Mouse (Mus musculus): Measurements from ENCODE around the gene Phactr2. TPM values are rescaled to one million over a fixed set of nuclear protein-coding genes. Genes with fewer than 3 reads are reported as not detected.
"Not testable (repeated sequence)": the region's sequence is repeated elsewhere in the genome, so short reads cannot be mapped to it uniquely, and the experiment has no call there.

Phactr2 gene
- total RNA-seq, 4 experiments from 2014 or later: 26.8 to 35.3 (median 31.0) TPM

DNA sequence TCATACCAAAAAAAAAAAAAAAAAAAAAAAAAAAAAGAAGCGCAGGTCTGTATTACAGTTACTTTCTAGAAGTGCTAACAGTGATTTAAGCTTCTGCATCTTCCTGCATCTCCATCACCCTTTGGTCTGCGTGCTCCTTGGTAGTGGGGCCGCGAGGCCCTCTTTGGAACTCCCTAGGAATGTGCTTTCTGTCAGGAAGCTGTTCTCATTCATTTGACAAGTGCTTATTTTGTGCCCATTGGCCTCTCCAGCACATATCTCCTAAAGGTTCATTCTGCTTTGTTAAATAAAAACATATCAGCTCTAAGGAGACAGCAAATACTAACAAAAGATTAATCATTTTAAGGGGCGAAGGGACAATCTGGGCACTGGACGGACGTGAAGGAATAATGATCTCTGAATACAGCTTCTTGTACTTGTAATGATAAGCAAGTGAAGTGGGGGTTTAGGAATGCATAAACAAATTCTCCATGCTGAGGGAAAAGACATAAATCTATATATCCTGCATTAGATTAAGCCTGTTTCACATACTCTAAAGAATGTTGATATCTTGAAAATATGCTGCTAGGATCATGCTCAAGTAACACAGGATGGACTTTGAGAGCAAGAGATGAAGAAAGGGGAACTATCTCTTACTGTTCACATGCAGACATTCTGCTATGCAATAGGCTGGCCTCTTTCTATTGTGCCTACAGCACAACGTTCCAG, 264.1 kb downstream of the Phactr2 start:
- no peak for DNase-seq

DNA sequence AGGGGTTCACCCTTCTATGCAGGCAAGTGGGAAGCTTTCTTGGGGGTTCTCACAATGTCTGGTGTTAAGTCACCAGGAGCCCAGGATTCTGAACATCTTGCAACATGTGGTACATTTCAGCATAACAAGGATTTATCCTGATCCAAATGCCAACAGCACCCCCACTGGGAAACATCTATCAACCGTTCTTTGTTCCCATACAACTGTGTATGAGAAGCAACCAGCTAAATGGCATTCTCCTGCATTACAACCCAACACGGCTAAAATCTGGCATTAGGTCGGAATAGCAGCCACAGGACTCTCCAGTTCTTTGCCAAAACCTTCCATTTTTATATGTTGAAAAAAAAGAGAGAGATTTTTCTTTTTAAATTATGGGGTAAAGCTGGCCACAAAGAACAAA, 264.7 kb downstream of the Phactr2 start:
- DNase-seq: no peak

DNA sequence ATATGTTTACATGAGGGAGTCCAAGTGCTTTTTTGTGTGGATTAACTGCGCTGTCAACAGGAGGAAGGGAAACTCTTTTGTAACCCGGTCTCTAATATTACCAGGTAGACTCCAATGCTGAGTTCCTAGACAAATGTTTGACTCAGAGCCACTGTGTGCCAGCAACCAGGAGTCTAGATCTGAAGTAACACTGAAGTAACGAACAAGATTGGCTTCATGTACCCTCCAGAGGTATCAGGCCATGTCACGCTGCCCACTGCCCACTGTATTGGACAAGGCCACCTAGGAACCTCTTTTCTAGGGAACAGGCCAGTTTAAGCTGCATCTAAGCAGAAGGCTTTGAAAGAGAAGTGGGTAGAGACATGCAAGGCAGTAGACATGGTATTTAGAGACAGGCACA, 265.2 kb downstream of the Phactr2 start:
- DNase-seq: no peak

DNA sequence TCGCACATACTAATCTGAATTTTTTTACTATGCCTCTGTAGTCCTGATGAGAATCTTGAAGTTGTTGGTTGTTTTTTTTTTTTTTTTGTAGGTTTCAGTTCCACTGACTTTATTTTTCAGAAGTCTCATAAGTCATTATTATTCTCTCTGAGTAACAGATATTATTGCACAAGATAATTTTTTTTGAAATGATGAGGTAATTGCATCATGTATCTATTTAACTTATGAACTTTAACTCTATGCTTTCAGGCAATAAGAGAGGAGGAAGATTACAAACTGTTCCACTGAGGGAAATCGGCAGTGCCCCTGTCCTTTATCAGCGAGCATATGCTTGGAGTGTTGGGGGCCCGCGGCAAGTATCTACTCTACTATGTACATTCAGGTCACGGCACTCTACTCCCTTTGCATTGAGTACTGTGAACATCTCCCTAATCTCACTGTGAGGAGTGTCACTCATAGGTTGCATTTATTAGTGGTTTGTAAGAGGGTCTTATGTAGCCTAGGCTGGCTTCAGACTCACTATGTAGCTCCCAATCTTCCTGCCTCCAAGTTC, 272.4 kb downstream of the Phactr2 start:
- DNase-seq: no peak

- no peak for DNase-seq
Measured at GRCm38 (mm10) chr10:13200862-13201261, 273.4 kb downstream of the Phactr2 start.

GRCm38 (mm10) chr10:13199234-13199633, 275.0 kb downstream of the Phactr2 start:
- no peak for DNase-seq

DNA sequence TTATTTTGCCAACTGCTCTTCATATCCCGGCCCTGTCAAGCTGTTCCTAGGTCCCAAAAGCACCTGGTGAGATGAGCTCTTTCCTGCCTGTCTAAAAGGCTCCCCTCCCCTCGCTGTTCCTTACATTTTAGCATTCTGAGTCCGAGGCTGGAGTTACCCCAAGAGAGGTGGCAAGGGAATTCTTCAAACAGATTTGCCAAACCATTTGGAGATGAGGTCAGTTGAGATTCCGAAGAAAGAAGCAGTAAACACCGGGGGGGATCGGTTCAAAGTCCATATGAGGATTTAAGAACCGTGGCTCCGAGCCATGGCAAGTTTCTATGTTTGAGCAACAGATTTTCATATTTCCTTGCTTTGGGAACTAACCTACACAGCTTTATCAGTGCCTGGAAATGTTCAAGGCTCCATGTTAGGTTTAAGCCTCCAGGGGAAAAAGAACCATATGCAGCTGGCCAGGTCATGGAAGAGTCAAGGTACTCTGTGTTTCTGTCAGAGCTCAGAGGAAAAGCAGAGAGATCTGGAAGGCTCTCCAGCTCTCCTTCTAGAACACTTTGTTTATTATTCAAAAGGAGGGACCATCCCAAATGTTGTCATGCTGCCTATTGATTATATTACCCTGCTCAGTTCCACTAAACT, 277.2 kb downstream of the Phactr2 start:
- no peak for DNase-seq

- DNase-seq: not testable (repeated sequence)
Measured at GRCm38 (mm10) chr10:13193496-13193895, 280.7 kb downstream of the Phactr2 start.

DNA sequence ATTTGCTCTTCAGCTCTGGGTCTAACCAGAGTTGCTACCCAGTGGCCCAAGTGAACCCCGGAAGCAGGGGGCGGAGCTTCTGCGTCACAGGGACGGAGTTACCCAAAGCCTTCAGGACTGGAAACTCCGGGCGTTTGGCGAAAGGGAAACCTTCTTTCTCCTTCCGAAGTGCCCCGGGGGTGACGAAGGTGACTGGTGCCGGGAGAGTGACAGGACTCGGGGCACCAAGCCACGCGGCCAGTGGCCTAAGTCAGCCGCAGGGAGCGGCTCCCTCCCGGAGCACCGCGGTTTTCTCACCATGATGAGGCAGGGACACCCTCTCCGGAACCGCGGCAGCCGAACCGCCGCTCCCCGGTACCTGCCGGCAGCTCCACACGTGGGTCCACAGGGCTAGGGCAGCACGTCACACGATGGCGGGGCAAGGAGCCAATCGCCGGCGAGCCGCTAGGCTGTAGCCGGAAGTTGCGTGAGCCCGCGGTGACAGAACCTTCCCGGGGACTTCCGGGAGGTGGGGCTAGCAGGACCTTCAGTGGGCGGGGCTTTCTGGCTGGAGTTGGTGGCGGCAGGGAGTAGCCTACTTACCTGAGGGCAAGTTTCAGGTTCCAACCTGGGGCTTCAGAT, 281.4 kb downstream of the Phactr2 start, which contains the start of gene Ltv1:
Gene Ltv1, minus strand, starts transcription at position 438 of the 621 bp plus-strand sequence.
- peak; percentile 94 for DNase-seq

- DNase-seq: no peak
Measured at GRCm38 (mm10) chr10:13189881-13190280, 284.3 kb downstream of the Phactr2 start.

- no peak for DNase-seq
Measured at GRCm38 (mm10) chr10:13186754-13187153, 287.5 kb downstream of the Phactr2 start.

DNA sequence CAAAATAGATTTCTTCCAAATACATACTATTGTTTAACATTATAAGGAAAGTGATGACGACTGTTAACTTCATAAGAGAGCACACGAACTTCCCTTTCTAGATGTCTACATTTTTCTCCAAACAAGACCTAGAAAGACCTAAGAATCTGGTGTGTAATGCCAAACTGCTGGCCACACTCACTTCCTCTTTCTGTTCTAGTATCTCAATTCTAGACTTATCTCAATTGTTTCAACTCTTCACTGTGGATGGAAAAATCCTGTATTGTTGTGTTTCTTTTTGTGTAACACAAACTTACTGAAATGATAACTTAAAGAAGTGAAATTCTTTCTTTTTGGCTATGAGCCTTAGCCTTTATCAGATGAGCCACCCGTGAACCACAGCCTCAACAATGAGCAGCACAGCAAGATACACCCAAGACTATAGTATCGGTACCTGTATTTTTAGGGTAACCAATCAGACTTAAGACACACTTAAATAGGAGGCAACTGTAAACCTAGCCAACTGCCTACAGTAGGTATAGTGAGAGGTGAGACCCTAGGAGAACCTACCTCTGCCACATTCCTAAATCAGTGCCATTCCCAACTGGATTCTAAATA, 289.9 kb downstream of the Phactr2 start:
- no peak for DNase-seq

DNA sequence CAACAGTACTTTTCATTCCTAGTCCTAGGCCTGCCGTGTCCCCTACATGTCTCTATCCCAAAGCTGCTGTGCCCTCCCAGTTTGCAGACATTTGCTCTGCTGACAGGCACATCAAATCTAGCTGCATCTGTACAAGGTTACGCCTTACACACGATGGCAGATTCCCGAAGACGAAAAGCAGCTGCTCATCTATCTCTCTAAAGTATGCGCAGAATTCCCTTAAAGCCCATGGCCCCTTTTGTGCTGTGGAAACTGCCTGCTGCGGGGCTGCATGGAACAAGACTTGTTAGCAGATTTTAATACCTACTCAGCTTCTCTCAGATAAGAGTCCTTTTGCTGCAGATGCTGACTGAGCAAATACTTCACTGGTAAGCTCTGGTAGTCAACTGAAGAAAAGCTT, 294.0 kb downstream of the Phactr2 start:
- no peak for DNase-seq

DNA sequence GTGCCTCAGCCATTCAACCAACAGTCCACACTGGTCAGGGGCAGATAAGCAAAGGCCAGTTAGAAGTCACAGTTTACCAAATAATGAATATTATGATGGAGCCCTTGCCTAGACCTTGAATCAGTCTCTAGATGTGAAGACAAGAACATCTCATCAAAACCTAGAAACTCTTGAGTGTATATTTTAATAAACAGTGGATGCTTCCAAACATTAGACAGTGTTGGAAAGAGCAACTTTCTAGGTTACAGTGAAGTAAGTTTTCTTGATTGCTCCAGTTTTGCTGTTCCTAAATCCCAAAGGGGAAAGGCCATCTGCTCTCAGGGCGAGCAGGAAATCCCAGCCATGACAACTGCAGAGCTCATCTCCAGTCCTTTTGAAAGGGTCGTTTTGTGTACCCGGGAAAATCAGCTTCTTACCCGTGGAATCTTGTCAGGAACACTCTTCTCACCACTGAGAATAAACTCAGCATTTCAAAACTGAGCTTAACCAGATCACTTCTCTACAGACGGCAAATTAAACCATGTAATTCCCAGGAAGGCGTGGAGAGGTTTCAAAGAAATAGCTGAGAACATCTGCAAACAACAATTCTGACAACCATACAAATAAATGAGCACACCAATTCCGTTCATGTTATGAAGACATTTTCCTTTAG, 296.1 kb downstream of the Phactr2 start, which contains the start of gene Zc2hc1b:
Gene Zc2hc1b, minus strand, starts transcription at position 51 of the 652 bp plus-strand sequence.
- no peak for DNase-seq

DNA sequence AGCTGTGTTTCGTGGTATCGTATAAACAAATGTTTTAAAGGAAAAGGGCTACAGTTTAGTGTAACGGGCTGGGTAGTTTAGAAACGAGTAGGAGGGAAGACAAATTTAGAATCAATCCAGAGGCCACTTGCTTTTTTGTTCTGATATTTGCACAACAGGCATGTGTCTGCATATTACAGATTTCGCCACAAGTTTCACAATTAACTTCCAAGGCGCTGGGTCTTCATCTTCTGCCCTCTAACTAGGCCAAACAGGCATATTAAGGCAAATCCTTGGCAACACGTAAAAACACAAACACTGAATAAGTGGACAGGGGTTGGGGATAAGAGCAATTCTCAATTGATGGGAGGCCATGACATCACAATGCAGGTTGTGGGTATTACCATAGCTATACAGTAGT, 298.3 kb downstream of the Phactr2 start:
- DNase-seq: no peak

DNA sequence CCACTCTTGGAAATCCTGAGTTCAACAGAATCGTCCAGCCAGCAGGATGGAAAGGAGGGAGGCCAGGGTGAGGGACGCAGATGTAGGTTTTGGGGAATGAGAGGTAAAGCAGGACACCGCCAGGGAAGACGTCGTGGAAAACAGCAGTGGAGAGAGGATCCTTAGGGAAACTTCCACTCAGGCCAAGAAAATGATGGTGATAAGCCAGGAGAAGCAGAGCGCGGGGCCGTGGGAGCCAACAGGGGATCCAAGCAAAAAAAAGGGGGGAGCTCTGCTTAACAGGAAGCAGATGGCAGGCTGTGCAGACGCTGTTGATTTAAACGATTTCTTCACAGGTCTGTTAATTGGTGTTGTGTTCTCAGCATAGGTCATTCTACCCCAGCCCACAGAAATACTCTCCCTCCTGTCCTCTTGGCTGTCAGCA, 301.4 kb downstream of the Phactr2 start:
- DNase-seq: no peak

- no peak for DNase-seq
Measured at GRCm38 (mm10) chr10:13171461-13171860, 302.8 kb downstream of the Phactr2 start.

DNA sequence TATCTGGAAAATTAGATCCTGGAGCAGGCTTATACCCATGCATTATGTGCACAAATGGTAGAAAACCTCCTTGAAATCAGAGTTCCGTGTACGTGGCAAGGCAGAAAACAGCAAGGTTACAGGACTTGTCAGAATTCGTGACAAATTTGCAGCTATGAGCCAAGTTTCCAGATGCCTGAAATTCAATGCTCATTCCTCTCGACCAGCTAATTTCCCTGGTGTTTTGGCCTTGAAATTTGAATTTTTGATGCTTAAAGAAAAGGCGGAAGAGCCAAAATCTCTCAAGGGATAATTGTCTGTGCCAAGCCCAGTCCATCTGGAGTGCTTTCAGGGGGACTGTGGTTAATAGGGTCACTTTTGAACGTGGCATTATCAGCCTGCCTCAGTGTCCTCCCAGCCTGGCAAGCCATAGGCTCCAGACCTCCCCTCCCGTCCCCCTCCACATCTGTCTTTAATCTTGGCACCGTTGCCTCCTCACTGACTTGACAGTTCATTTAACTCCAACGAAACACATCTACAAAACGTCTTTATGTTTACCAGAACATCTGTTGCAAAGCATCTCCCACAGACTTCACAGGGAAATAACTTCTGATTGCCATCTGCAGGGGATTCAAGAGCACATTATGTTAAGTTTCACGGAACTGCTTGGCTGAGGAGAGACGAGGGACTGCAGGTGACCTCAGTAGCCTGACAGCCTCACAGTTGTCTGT, 303.3 kb downstream of the Phactr2 start:
- no peak for DNase-seq

DNA sequence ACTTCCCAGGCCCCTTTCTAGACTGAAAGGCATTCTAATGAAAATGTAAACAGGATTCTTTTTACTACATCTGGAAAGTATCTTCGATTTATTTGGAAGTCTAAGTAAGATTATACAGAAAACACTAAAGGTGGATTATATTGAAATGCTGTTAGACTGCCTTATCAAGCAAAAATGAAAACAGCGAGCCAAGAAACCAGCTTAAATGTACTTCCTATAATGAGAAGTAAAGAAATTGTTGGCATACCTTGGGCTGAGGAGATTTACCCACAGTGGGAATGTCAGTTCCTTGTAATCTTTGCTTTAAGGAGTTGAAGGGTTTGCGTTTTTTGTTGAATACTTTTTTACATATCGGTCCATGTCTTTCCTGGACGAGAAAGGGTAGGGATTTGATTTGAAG, 305.8 kb downstream of the Phactr2 start:
- no peak for DNase-seq

- DNase-seq: no peak
Measured at GRCm38 (mm10) chr10:13162031-13162430, 312.2 kb downstream of the Phactr2 start.

DNA sequence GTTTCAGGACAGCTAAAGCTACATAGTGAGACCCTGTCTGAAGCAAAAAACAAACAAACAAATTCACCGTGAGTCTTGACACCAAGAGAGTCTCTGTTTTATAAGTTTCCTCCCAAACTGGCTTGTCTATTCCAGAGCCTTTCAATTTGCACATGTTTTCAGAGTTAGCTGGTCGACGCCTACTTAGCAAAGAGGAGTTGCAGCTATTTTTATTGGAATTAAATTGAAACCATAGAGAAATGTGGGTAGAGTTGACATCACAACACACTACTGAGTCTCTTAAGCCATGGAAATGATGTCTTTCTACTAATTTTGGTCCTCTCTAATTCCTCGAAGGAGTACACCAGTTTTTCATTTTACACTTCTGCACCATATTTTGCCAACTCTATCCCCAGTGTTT, 313.3 kb downstream of the Phactr2 start:
- no peak for DNase-seq
